ENCODE assay signal across 9 mouse cellular contexts in the genomic region with DNA sequence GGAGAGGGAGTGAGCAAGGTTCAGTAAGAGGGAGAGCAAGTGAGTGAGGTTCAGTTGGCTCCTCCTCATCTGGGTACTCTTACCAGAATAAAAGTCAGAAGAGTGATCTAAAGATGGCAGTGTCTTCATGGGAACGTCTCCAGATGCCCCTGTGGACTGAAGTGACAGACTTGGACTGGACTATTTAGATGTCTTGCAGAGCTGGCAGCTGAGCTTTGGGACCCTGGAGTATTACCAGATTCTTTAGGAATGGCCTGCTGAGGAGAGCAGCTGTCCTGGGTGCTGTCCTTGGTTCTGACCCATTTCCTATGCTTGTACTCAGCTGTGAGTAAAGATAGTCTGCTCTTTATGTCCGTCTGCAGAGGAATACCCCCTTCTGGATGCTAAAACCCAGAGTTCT.
DNase-seq lines count a peak whose midpoint lies in the region; ATAC-seq and TF ChIP-seq lines count a peak whose summit lies in the region.
"Had no signal": no experiment of that assay in that cellular context is flagged by ENCODE, and none has a peak within 500 bp of the region (broad histone marks: within the 10 kb centered on the region; RNA-seq: fewer than 3 reads in every experiment).

No protein-coding gene starts in this region.

- no peak overlapping the region for H3K4me3 ChIP-seq in midbrain, postnatal 0 days (ENCODE audit: low read depth, low read length)
- H3K4me3 ChIP-seq in midbrain, embryonic 13.5 days (replicated peaks): no peak overlapping the region
- no peak overlapping the region for H3K4me3 ChIP-seq in stomach, postnatal 0 days (ENCODE audit: low read depth, low read length)

- no peaks in the 10 kb centered on the region for H3K9me3 ChIP-seq in midbrain, postnatal 0 days (ENCODE audit: low read length)
- H3K9me3 ChIP-seq in midbrain, embryonic 13.5 days: no peaks in the 10 kb centered on the region
- H3K9me3 ChIP-seq in stomach, postnatal 0 days (ENCODE audit: control insufficient read depth, low read length): no peaks in the 10 kb centered on the region

- no peaks in the 10 kb centered on the region for H3K4me1 ChIP-seq in midbrain, postnatal 0 days (ENCODE audit: insufficient read depth, low read length)
- H3K4me1 ChIP-seq in midbrain, embryonic 13.5 days (replicated peaks): peaks cover 17% of the 10 kb centered on the region
- 0 out of 2 replicates have a peak, but pooled peaks cover 2% of the 10 kb centered on the region for H3K4me1 ChIP-seq in stomach, postnatal 0 days (replicated peaks; ENCODE audit: control insufficient read depth, insufficient read depth)

- no peaks in the 10 kb centered on the region for H3K27me3 ChIP-seq in midbrain, postnatal 0 days (ENCODE audit: insufficient read depth, low read length)
- no peaks in the 10 kb centered on the region for H3K27me3 ChIP-seq in midbrain, embryonic 13.5 days
- H3K27me3 ChIP-seq in stomach, postnatal 0 days (ENCODE audit: control insufficient read depth, insufficient read depth, low read length): no peaks in the 10 kb centered on the region

- H3K27ac ChIP-seq in midbrain, postnatal 0 days (ENCODE audit: low read depth, low read length): no peak overlapping the region
- H3K27ac ChIP-seq in midbrain, embryonic 13.5 days: no peak overlapping the region
- no peak overlapping the region for H3K27ac ChIP-seq in stomach, postnatal 0 days (replicated peaks)

- no peak for TF ChIP-seq EP300 in stomach, postnatal 0 days (optimal IDR thresholded peaks at IDR 0.05)

- no peaks in the 10 kb centered on the region for H3K36me3 ChIP-seq in midbrain, postnatal 0 days (ENCODE audit: insufficient read depth, low read length)
- peaks cover 5% of the 10 kb centered on the region; the same call in 1 of the 2 replicates for H3K36me3 ChIP-seq in midbrain, embryonic 13.5 days
- H3K36me3 ChIP-seq in stomach, postnatal 0 days (ENCODE audit: control insufficient read depth, insufficient read depth, low read length): no peaks in the 10 kb centered on the region; the same call in 1 of the 2 replicates

- DNase-seq in heart, adult 11 months: peak; percentile 74
- no peak for DNase-seq in heart, adult 18-20 months
- DNase-seq in midbrain, postnatal 0 days (ENCODE audit: low spot score): peak; percentile 56
- DNase-seq in gastrocnemius, postnatal 14 days: peak; percentile 39
- peak; percentile 24 for DNase-seq in stomach, postnatal 0 days (ENCODE audit: low spot score)
- no peak for DNase-seq in urinary bladder, postnatal 14 days (ENCODE audit: low spot score)
- DNase-seq in left cerebral cortex, adult 11 months (ENCODE audit: low spot score): no peak
- DNase-seq: layer of hippocampus, adult 9-11 months had no signal

- intact Hi-C loops in gastrocnemius, postnatal 14 days (cut with DNase I; ENCODE audit: low total_unique reads): no loop called here

- no peak for TF ChIP-seq CTCF in midbrain, postnatal 0 days (IDR thresholded peaks at IDR 0.05)
- TF ChIP-seq CTCF in stomach, postnatal 0 days (IDR thresholded peaks at IDR 0.05; ENCODE audit: low read depth): no peak

- WGBS in midbrain, postnatal 0 days: 39% methylated on average over 2 of the region's 2 CpGs
- 57% methylated on average over 2 of the region's 2 CpGs for WGBS in midbrain, embryonic 13.5 days
- 52% methylated on average over 2 of the region's 2 CpGs for WGBS in stomach, postnatal 0 days

- H3K4me2 ChIP-seq in midbrain, postnatal 0 days (ENCODE audit: low read depth, low read length, poor library complexity, severe bottlenecking): no peak overlapping the region
- H3K4me2 ChIP-seq in midbrain, embryonic 13.5 days (replicated peaks): no peak overlapping the region
- no peak overlapping the region for H3K4me2 ChIP-seq in stomach, postnatal 0 days (replicated peaks; ENCODE audit: low read depth)

- no peak overlapping the region for H3K9ac ChIP-seq in midbrain, postnatal 0 days (replicated peaks; ENCODE audit: low read length, poor library complexity, severe bottlenecking)
- H3K9ac ChIP-seq in midbrain, embryonic 13.5 days (replicated peaks): no peak overlapping the region
- H3K9ac ChIP-seq in stomach, postnatal 0 days (ENCODE audit: low read length): no peak overlapping the region

- no peak for ATAC-seq in midbrain, postnatal 0 days (ENCODE audit: low FRiP score)
- ATAC-seq in midbrain, embryonic 13.5 days: no peak
- no peak for ATAC-seq in stomach, postnatal 0 days (ENCODE audit: low FRiP score, low TSS enrichment)

Comparison
In these comparisons a context has a peak if more than half of its experiments do, and no peak if none do; other contexts are left out.
1. DNase-seq: peak in heart, adult 11 months (single experiment), midbrain, postnatal 0 days (single experiment), gastrocnemius, postnatal 14 days (single experiment) and stomach, postnatal 0 days (single experiment); none in heart, adult 18-20 months (0 of 2), urinary bladder, postnatal 14 days (single experiment) and left cerebral cortex, adult 11 months (single experiment).